Mouse (Mus musculus) limb, embryonic 14.5 days (tissue): ENCODE measurements around the gene Rassf2. TPM values are rescaled to one million over a fixed set of nuclear protein-coding genes. Genes with fewer than 3 reads are reported as not detected.
A peak's percentile ranks its signal among the peaks of the same experiment; 100 is the strongest.

Experiments
- ATAC-seq: fragments of 200-750 bp; cut with Nextera tagmentation; 2 replicates; pipeline ENCODE4 v1.8.0; 2017; ENCODE audit warnings: low read depth, moderate number of reproducible peaks, moderate TSS enrichment; ENCODE audit not compliant: low FRiP score
- DNase-seq: peaks from one replicate; pipeline ENCODE4 v3.0.0-alpha.2; 2015; ENCODE audit warnings: low spot score
- H3K27ac ChIP-seq: fragments of 300-500 bp; sonication (generic); replicated peaks from 2 replicates; pipeline ENCODE4 v1.5.1; 2014; ENCODE audit warnings: low read depth, mild to moderate bottlenecking, low read length, moderate library complexity, mixed read lengths
- H3K27me3 ChIP-seq: fragments of 300-500 bp; sonication (generic); 2 replicates; pipeline ENCODE4 v1.6.1; 2014; ENCODE audit warnings: low read length, mixed read lengths; ENCODE audit not compliant: control insufficient read depth, insufficient read depth
- H3K36me3 ChIP-seq: fragments of 300-500 bp; sonication (generic); 2 replicates; pipeline ENCODE4 v1.6.1; 2014; ENCODE audit warnings: mild to moderate bottlenecking, low read length, moderate library complexity, mixed read lengths; ENCODE audit not compliant: control insufficient read depth, insufficient read depth
- H3K4me1 ChIP-seq: fragments of 300-500 bp; sonication (generic); 2 replicates; pipeline ENCODE4 v1.6.1; 2014; ENCODE audit warnings: antibody characterized with exemption, low read length, mixed read lengths; ENCODE audit not compliant: control insufficient read depth, insufficient read depth
- H3K4me2 ChIP-seq: fragments of 300-500 bp; sonication (generic); replicated peaks from 2 replicates; pipeline ENCODE4 v1.6.1; 2014; ENCODE audit warnings: low read depth, mild to moderate bottlenecking, low read length, moderate library complexity; ENCODE audit not compliant: severe bottlenecking
- H3K4me3 ChIP-seq: fragments of 300-500 bp; sonication (generic); replicated peaks from 2 replicates; pipeline ENCODE4 v1.5.1; 2014; ENCODE audit warnings: low read length
- H3K9ac ChIP-seq: fragments of 300-500 bp; sonication (generic); 2 replicates; pipeline ENCODE4 v1.6.1; 2014; ENCODE audit warnings: mild to moderate bottlenecking, low read depth, low read length, moderate library complexity; ENCODE audit not compliant: severe bottlenecking
- H3K9me3 ChIP-seq: fragments of 300-500 bp; sonication (generic); 2 replicates; pipeline ENCODE4 v1.6.1; 2016; ENCODE audit warnings: low read length; ENCODE audit not compliant: control insufficient read depth
- POLR2A ChIP-seq: fragments of 200-500 bp; IDR thresholded peaks from 2 replicates; pipeline ENCODE4 v1.8.0; 2012; ENCODE audit warnings: inconsistent platforms, mild to moderate bottlenecking, moderate library complexity, borderline replicate concordance; ENCODE audit not compliant: insufficient read depth, insufficient read length; ENCODE audit errors: extremely low read depth
- WGBS: fragments of 180-500 bp; shearing (Covaris S2); extraction: QIAGEN DNeasy Blood & Tissue Kit; methylation state at CpG from one replicate; pipeline ENCODE4 v1.1.7; 2014; 5-methylcytosine and 5-hydroxymethylcytosine counted together
- polyA plus RNA-seq, 2 experiments: library from polyadenylated mRNA; depleted of rRNA in 1 of 2; stranded (reverse) in 1 of 2; unstranded in 1 of 2; fragments of >200 nt; fragmentation: Nextera tagmentation in 1 of 2; extraction: Ambion mirVana in 1 of 2; gene quantifications; 2 replicates each; pipeline versions ENCODE4 v1.2.1 to v1.2.3; 2012 to 2014

The Rassf2 gene
- polyA plus RNA-seq, 2 experiments = 13.2 to 14.6 TPM

DNA sequence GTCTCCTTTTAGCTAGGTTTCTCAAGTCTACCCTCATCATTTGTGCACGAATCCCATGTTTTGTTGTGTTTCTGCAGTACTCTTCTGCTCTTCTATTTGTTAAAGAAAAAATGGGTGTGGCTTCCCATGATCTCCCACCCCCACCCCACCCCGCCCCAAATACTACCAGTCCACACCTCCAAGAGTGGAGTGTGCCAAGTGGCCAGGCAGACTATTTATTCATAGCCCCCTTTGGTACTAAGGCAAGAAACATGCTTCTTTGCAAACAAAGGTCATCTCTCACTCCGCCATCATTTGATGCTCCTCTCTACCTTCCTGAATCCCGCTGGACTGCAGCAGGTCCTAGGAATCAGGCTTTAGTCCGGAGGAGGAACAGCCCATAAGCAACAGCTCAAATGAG is 2.0 kb downstream of the Rassf2 start:
- Histone ChIP-seq H3K4me3 (peak overlapping the region; percentile 50), H3K9me3 (no peaks in the 10 kb centered on the region), H3K9ac (no peak overlapping the region), H3K27me3 (peaks cover 29% of the 10 kb centered on the region), H3K36me3 (no peaks in the 10 kb centered on the region), H3K4me2 (peak overlapping the region; percentile 89), H3K4me1 (peaks cover 10% of the 10 kb centered on the region), H3K27ac (no peak overlapping the region)
- TF ChIP-seq POLR2A = no peak
- no peak for ATAC-seq
- no peak for DNase-seq
- WGBS = 44% methylated on average over 5 of the region's 5 CpGs

DNA sequence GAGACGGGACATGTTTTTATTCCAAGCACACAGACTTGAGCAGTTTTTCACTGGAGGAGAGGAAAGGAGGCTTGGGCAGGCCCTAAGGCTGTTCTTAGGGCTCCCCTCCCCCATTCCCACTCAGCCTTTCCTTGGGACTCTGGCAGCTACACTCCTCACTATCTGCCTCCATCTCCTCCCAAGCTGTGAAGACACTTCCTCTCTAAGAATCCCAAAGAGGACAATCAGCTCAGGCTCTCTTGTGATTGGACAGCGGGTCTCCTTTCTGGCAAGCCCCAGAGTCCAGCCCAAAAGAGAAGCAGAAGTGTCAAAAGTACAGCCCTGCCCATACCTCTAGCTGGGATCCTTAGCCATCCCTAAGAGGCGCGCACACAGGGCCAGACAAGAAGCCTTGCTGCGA is 2.7 kb downstream of the Rassf2 start:
- no peaks in the 10 kb centered on the region for H3K36me3 ChIP-seq
- H3K4me3 ChIP-seq = no peak overlapping the region
- ATAC-seq (no peak), DNase-seq (no peak)
- no peak overlapping the region for H3K9ac ChIP-seq
- peaks cover 29% of the 10 kb centered on the region for H3K27me3 ChIP-seq
- H3K9me3 ChIP-seq = no peaks in the 10 kb centered on the region
- H3K4me2 ChIP-seq = no peak overlapping the region
- no peak for TF ChIP-seq POLR2A
- peaks cover 10% of the 10 kb centered on the region for H3K4me1 ChIP-seq
- no peak overlapping the region for H3K27ac ChIP-seq
- 56% methylated on average over 5 of the region's 5 CpGs for WGBS

- Histone ChIP-seq H3K36me3 (no peaks in the 10 kb centered on the region), H3K27ac (no peak overlapping the region), H3K9me3 (no peaks in the 10 kb centered on the region), H3K27me3 (peaks cover 19% of the 10 kb centered on the region), H3K9ac (no peak overlapping the region), H3K4me3 (no peak overlapping the region), H3K4me2 (no peak overlapping the region), H3K4me1 (no peaks in the 10 kb centered on the region)
- ATAC-seq (no peak), DNase-seq (no peak)
- no peak for TF ChIP-seq POLR2A
- 78% methylated on average over 4 of the region's 4 CpGs for WGBS
These were observed 6.0 kb downstream of the Rassf2 start for GRCm38 (mm10) chr2:132024028-132024427.

GRCm38 (mm10) chr2:132022621-132023020 is 7.4 kb downstream of the Rassf2 start:
- WGBS = 89% methylated on average over 8 of the region's 8 CpGs
- Histone ChIP-seq H3K4me3 (no peak overlapping the region), H3K9ac (no peak overlapping the region), H3K27ac (no peak overlapping the region), H3K9me3 (no peaks in the 10 kb centered on the region), H3K36me3 (no peaks in the 10 kb centered on the region), H3K4me1 (no peaks in the 10 kb centered on the region), H3K27me3 (peaks cover 11% of the 10 kb centered on the region; the same call in 1 of the 2 replicates), H3K4me2 (no peak overlapping the region)
- ATAC-seq (no peak), DNase-seq (no peak)
- TF ChIP-seq POLR2A = no peak

DNA sequence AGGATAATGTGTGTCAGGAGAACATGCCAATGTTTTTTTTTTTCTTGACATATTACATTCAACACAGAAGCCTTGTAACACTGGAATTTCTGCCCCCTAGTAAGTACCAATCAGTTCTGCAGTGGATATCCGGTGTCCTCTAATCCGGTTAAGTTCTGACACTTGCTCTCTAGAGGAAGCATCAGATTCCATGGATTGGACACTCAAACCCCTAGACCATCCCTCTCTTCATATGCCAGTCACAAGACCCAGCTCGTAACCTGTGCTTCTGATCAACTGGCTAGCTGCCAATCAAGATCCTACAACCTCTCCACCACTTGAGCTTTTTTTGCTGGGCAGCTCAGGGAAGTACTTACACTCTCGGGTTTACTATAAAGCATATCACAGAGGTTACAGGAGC is 8.4 kb downstream of the Rassf2 start:
- Histone ChIP-seq H3K9ac (no peak overlapping the region), H3K9me3 (no peaks in the 10 kb centered on the region), H3K27ac (no peak overlapping the region), H3K4me2 (no peak overlapping the region), H3K36me3 (no peaks in the 10 kb centered on the region), H3K4me3 (no peak overlapping the region), H3K4me1 (no peaks in the 10 kb centered on the region), H3K27me3 (0 out of 2 replicates have a peak, but pooled peaks cover 4% of the 10 kb centered on the region)
- WGBS = 71% methylated on average over 4 of the region's 4 CpGs
- ATAC-seq (no peak), DNase-seq (no peak)
- TF ChIP-seq POLR2A = no peak

- H3K4me2 ChIP-seq = no peak overlapping the region
- TF ChIP-seq POLR2A = no peak
- ATAC-seq (no peak), DNase-seq (no peak)
- no peaks in the 10 kb centered on the region for H3K9me3 ChIP-seq
- no peak overlapping the region for H3K27ac ChIP-seq
- H3K4me1 ChIP-seq = no peaks in the 10 kb centered on the region
- no peaks in the 10 kb centered on the region for H3K36me3 ChIP-seq
- no peak overlapping the region for H3K9ac ChIP-seq
- WGBS = 46% methylated on average over 5 of the region's 5 CpGs
- no peaks in the 10 kb centered on the region for H3K27me3 ChIP-seq
- H3K4me3 ChIP-seq = no peak overlapping the region
These were observed 9.0 kb downstream of the Rassf2 start for GRCm38 (mm10) chr2:132020991-132021541.
